Mouse (Mus musculus): ENCODE measurements at regions not wholly inside any gene's neighbourhood (a gene's known extent, or its start where the extent isn't known, plus 50 kb on each side); places are given as distances from the start of the nearest gene placed in this dataset.

- no peak for DNase-seq
These were observed 388.3 kb upstream of the Nr2f2 start for GRCm38 (mm10) chr7:70754826-70755225.

GRCm38 (mm10) chr7:70752802-70753218 is 386.3 kb upstream of the Nr2f2 start:
- no peak for DNase-seq

- DNase-seq, result no peak
These were observed 382.3 kb upstream of the Nr2f2 start for GRCm38 (mm10) chr7:70748884-70749283.

- DNase-seq, result no peak
These were observed 381.8 kb upstream of the Nr2f2 start for GRCm38 (mm10) chr7:70748345-70748744.

- DNase-seq, result no peak
These were observed 377.8 kb upstream of the Nr2f2 start for GRCm38 (mm10) chr7:70744296-70744695.

GRCm38 (mm10) chr7:70735591-70735990 is 369.1 kb upstream of the Nr2f2 start:
- DNase-seq, result no peak

- no peak for DNase-seq
These were observed 367.0 kb upstream of the Nr2f2 start for GRCm38 (mm10) chr7:70733501-70733900.

GRCm38 (mm10) chr7:70729896-70730295 is 363.4 kb upstream of the Nr2f2 start:
- peak; percentile 26 for DNase-seq

GRCm38 (mm10) chr7:70718149-70718765 is 351.7 kb upstream of the Nr2f2 start:
- peak; percentile 69 for DNase-seq

- no peak for DNase-seq
These were observed 351.1 kb upstream of the Nr2f2 start for GRCm38 (mm10) chr7:70717608-70718007.

- peak; percentile 49 for DNase-seq
These were observed 350.4 kb upstream of the Nr2f2 start for GRCm38 (mm10) chr7:70716811-70717458.

- DNase-seq, result no peak
These were observed 345.6 kb upstream of the Nr2f2 start for GRCm38 (mm10) chr7:70712141-70712540.

GRCm38 (mm10) chr7:70706281-70706680 is 339.7 kb upstream of the Nr2f2 start:
- DNase-seq, result no peak

- DNase-seq, result no peak
These were observed 337.2 kb upstream of the Nr2f2 start for GRCm38 (mm10) chr7:70703784-70704183.

- DNase-seq, result no peak
These were observed 333.9 kb upstream of the Nr2f2 start for GRCm38 (mm10) chr7:70700461-70700860.

- DNase-seq, result no peak
These were observed 332.9 kb upstream of the Nr2f2 start for GRCm38 (mm10) chr7:70699391-70699790.

GRCm38 (mm10) chr7:70698986-70699385 is 332.5 kb upstream of the Nr2f2 start:
- no peak for DNase-seq

GRCm38 (mm10) chr7:70692160-70692559 is 325.6 kb upstream of the Nr2f2 start:
- peak; percentile 4 for DNase-seq

- DNase-seq, result no peak
These were observed 324.3 kb upstream of the Nr2f2 start for GRCm38 (mm10) chr7:70690845-70691244.

GRCm38 (mm10) chr7:70669065-70669464 is 302.5 kb upstream of the Nr2f2 start:
- no peak for DNase-seq

- no peak for DNase-seq
These were observed 293.6 kb upstream of the Nr2f2 start for GRCm38 (mm10) chr7:70660162-70660561.

GRCm38 (mm10) chr7:70649760-70650377 is 283.3 kb upstream of the Nr2f2 start:
- no peak for DNase-seq

GRCm38 (mm10) chr7:70646801-70647200 is 280.3 kb upstream of the Nr2f2 start:
- peak; percentile 12 for DNase-seq

GRCm38 (mm10) chr7:70643694-70644301 is 277.3 kb upstream of the Nr2f2 start:
- DNase-seq, result peak; percentile 21

All from lung, postnatal 36 days (tissue).